Mouse (Mus musculus) CD8-positive naive resting alpha-beta T cell, adult 2 months (primary cell): Measurements from ENCODE around the gene Rcn3.
"Not testable (repeated sequence)": the region's sequence is repeated elsewhere in the genome, so short reads cannot be mapped to it uniquely, and the experiment has no call there.

Experiments used
- DNase-seq, 2 experiments: peaks; one replicate each; pipeline ENCODE4 v3.0.0; 2022; ENCODE audit warnings: low read depth in 2 of 2, low spot score in 2 of 2

Rcn3 gene

GRCm38 (mm10) chr7:45098541-45099240 lies 6.7 kb upstream of the Rcn3 start:
- no peak for DNase-seq

- DNase-seq = no peak
Measured at GRCm38 (mm10) chr7:45097479-45097878, 5.5 kb upstream of the Rcn3 start.

GRCm38 (mm10) chr7:45095965-45096364 lies 3.9 kb upstream of the Rcn3 start:
- DNase-seq = not testable (repeated sequence)

GRCm38 (mm10) chr7:45095367-45095766 lies 3.3 kb upstream of the Rcn3 start:
- DNase-seq = no peak

GRCm38 (mm10) chr7:45094121-45094520 lies 2.1 kb upstream of the Rcn3 start:
- DNase-seq = no peak

GRCm38 (mm10) chr7:45093516-45093905 lies 1.5 kb upstream of the Rcn3 start:
- DNase-seq = no peak

GRCm38 (mm10) chr7:45092828-45093515 lies 951 bp upstream of the Rcn3 start:
- DNase-seq = no peak

- DNase-seq = no peak
Measured at GRCm38 (mm10) chr7:45091001-45091990, 725 bp downstream of the Rcn3 start.

GRCm38 (mm10) chr7:45090251-45090977 lies 1.6 kb downstream of the Rcn3 start:
- no peak for DNase-seq

- DNase-seq = no peak
Measured at GRCm38 (mm10) chr7:45088597-45088996, 3.4 kb downstream of the Rcn3 start.

GRCm38 (mm10) chr7:45086084-45086483 lies 5.9 kb downstream of the Rcn3 start:
- no peak for DNase-seq

- no peak for DNase-seq
Measured at GRCm38 (mm10) chr7:45083300-45083890, 8.6 kb downstream of the Rcn3 start.

GRCm38 (mm10) chr7:45082401-45083299 lies 9.4 kb downstream of the Rcn3 start:
- peak; percentile 40 to 57 for DNase-seq

GRCm38 (mm10) chr7:45081016-45081415 lies 11.0 kb downstream of the Rcn3 start:
- DNase-seq = no peak

- DNase-seq = peak; percentile 91 to 97
Measured at GRCm38 (mm10) chr7:45079856-45080255, 12.2 kb downstream of the Rcn3 start.

- DNase-seq = peak; percentile 65 to 74
Measured at GRCm38 (mm10) chr7:45078513-45078912, 13.5 kb downstream of the Rcn3 start.

- no peak for DNase-seq
Measured at GRCm38 (mm10) chr7:45077829-45078228, 14.2 kb downstream of the Rcn3 start.

GRCm38 (mm10) chr7:45077322-45077721 lies 14.7 kb downstream of the Rcn3 start:
- DNase-seq = no peak

- DNase-seq = no peak
Measured at GRCm38 (mm10) chr7:45076501-45076900, 15.5 kb downstream of the Rcn3 start.
